Mouse (Mus musculus): Measurements from ENCODE around the gene Vasn. TPM values are rescaled to one million over a fixed set of nuclear protein-coding genes. Genes with fewer than 3 reads are reported as not detected.
"Not testable (repeated sequence)": the region's sequence is repeated elsewhere in the genome, so short reads cannot be mapped to it uniquely, and the experiment has no call there.

The Vasn gene
- polyA plus RNA-seq, 1 experiment from 2014 or later, result 4.7 TPM

- H3K27ac ChIP-seq; H3K4me3 ChIP-seq; H3K36me3 ChIP-seq; H3K9ac ChIP-seq; H3K27me3 ChIP-seq (replicated peaks); H3K4me2 ChIP-seq; ATAC-seq; H3K9me3 ChIP-seq (replicated peaks): not testable (repeated sequence)
- WGBS (ENCODE audit: insufficient replicate concordance), result 71% methylated on average over 3 of the region's 3 CpGs
- peaks cover 62% of the 10 kb centered on the region for H3K4me1 ChIP-seq
Measured at GRCm38 (mm10) chr16:4680922-4681455, 41.2 kb downstream of the Vasn start.

- WGBS (ENCODE audit: insufficient replicate concordance), result 41% methylated on average over 4 of the region's 4 CpGs
- peaks cover 64% of the 10 kb centered on the region for H3K4me1 ChIP-seq
Measured at GRCm38 (mm10) chr16:4682628-4683179, 43.0 kb downstream of the Vasn start.

GRCm38 (mm10) chr16:4683193-4683580, 43.4 kb downstream of the Vasn start:
- Histone ChIP-seq H3K4me2 (peak overlapping the region; percentile 83), H3K27me3 (replicated peaks) (no peaks in the 10 kb centered on the region), H3K27ac (peak overlapping the region; percentile 85), H3K9ac (peak overlapping the region; percentile 82), H3K4me3 (peak overlapping the region; percentile 78), H3K4me1 (peaks cover 59% of the 10 kb centered on the region), H3K36me3 (peaks cover 16% of the 10 kb centered on the region), H3K9me3 (replicated peaks) (no peaks in the 10 kb centered on the region)
- WGBS (ENCODE audit: insufficient replicate concordance), result 17% methylated on average over 9 of the region's 9 CpGs
- ATAC-seq, result peak; percentile 25; the same call in 1 of the 2 replicates

More at GRCm38 (mm10) chr16:4682628-4683179, 43.0 kb downstream of the Vasn start:
- peaks cover 11% of the 10 kb centered on the region for H3K36me3 ChIP-seq
- H3K27me3 ChIP-seq (replicated peaks), result no peaks in the 10 kb centered on the region
- H3K27ac ChIP-seq, result peak overlapping the region; percentile 85
- H3K9ac ChIP-seq, result peak overlapping the region; percentile 82; the same call in 1 of the 2 replicates
- peak overlapping the region; percentile 78 for H3K4me3 ChIP-seq
- no peak for ATAC-seq
- peak overlapping the region; percentile 83 for H3K4me2 ChIP-seq
- H3K9me3 ChIP-seq (replicated peaks), result no peaks in the 10 kb centered on the region

- Histone ChIP-seq H3K27ac (peak overlapping the region; percentile 85), H3K36me3 (peaks cover 21% of the 10 kb centered on the region), H3K4me1 (peaks cover 53% of the 10 kb centered on the region), H3K27me3 (replicated peaks) (no peaks in the 10 kb centered on the region), H3K4me2 (peak overlapping the region; percentile 83), H3K4me3 (peak overlapping the region; percentile 78), H3K9me3 (replicated peaks) (no peaks in the 10 kb centered on the region), H3K9ac (peak overlapping the region; percentile 82)
- peak; percentile 80 for ATAC-seq
- WGBS (ENCODE audit: insufficient replicate concordance), result under 1% methylated on average over 54 of the region's 54 CpGs
Measured at GRCm38 (mm10) chr16:4683581-4684456, 44.1 kb downstream of the Vasn start.

- Histone ChIP-seq H3K27ac (peak overlapping the region; percentile 85), H3K36me3 (peaks cover 27% of the 10 kb centered on the region), H3K4me2 (peak overlapping the region; percentile 83), H3K27me3 (replicated peaks) (no peaks in the 10 kb centered on the region), H3K9me3 (replicated peaks) (0 out of 2 replicates have a peak, but pooled peaks cover 3% of the 10 kb centered on the region), H3K4me3 (peak overlapping the region; percentile 78), H3K9ac (peak overlapping the region; percentile 82), H3K4me1 (peaks cover 47% of the 10 kb centered on the region)
- WGBS (ENCODE audit: insufficient replicate concordance), result 0% methylated on average over 9 of the region's 9 CpGs
- 0 out of 2 replicates have a peak, but pooled peaks have one; percentile 2 for ATAC-seq
Measured at GRCm38 (mm10) chr16:4684457-4684791, 44.7 kb downstream of the Vasn start.

GRCm38 (mm10) chr16:4689371-4689770, 49.6 kb downstream of the Vasn start:
- H3K9ac ChIP-seq; H3K27ac ChIP-seq; H3K27me3 ChIP-seq (replicated peaks); H3K4me3 ChIP-seq; H3K4me2 ChIP-seq; ATAC-seq; H3K9me3 ChIP-seq (replicated peaks): not testable (repeated sequence)
- WGBS (ENCODE audit: insufficient replicate concordance), result 95% methylated on average over 4 of the region's 4 CpGs
- Histone ChIP-seq H3K4me1 (peaks cover 22% of the 10 kb centered on the region), H3K36me3 (peaks cover 76% of the 10 kb centered on the region)

Other genes with a start within 250 kb of the Vasn start
- 1.1 and 1.6 TPM in 2 replicates for gene Adcy9, start 219.4 kb upstream of the Vasn start, polyA plus RNA-seq (2016; fragmentation: Nextera tagmentation; extraction: Ambion mirVana)
- gene Srl, start 98.1 kb upstream of the Vasn start, polyA plus RNA-seq (2016; fragmentation: Nextera tagmentation; extraction: Ambion mirVana), result 5.1 and 5.6 TPM in 2 replicates
- 13.3 and 14.3 TPM in 2 replicates for gene Tfap4, start 80.1 kb upstream of the Vasn start, polyA plus RNA-seq (2016; fragmentation: Nextera tagmentation; extraction: Ambion mirVana)
- gene Glis2, start 45.2 kb upstream of the Vasn start, polyA plus RNA-seq (2016; fragmentation: Nextera tagmentation; extraction: Ambion mirVana), result 6.1 and 7.3 TPM in 2 replicates
- gene Pam16, start 15.0 kb upstream of the Vasn start, polyA plus RNA-seq (2016; fragmentation: Nextera tagmentation; extraction: Ambion mirVana), result 76.2 and 81.9 TPM in 2 replicates
- 69.2 and 74.2 TPM in 2 replicates for gene Dnaja3, start within 50 bp of the Vasn start, polyA plus RNA-seq (2016; fragmentation: Nextera tagmentation; extraction: Ambion mirVana)
- 11.3 and 11.9 TPM in 2 replicates for gene Coro7, start 39.8 kb downstream of the Vasn start, polyA plus RNA-seq (2016; fragmentation: Nextera tagmentation; extraction: Ambion mirVana)
- 50.0 and 53.0 TPM in 2 replicates for gene Nmral1, start 79.4 kb downstream of the Vasn start, polyA plus RNA-seq (2016; fragmentation: Nextera tagmentation; extraction: Ambion mirVana)
- gene Hmox2, start 86.4 kb downstream of the Vasn start, polyA plus RNA-seq (2016; fragmentation: Nextera tagmentation; extraction: Ambion mirVana), result 40.9 and 42.5 TPM in 2 replicates
- 24.9 and 25.7 TPM in 2 replicates for gene Cdip1, start 150.4 kb downstream of the Vasn start, polyA plus RNA-seq (2016; fragmentation: Nextera tagmentation; extraction: Ambion mirVana)
- gene 4930562C15Rik, start 195.5 kb downstream of the Vasn start, polyA plus RNA-seq (2016; fragmentation: Nextera tagmentation; extraction: Ambion mirVana), result 0.13 and 0.16 TPM in 2 replicates
- gene Ubald1, start 240.4 kb downstream of the Vasn start, polyA plus RNA-seq (2016; fragmentation: Nextera tagmentation; extraction: Ambion mirVana), result 14.7 and 16.8 TPM in 2 replicates
- 29.8 and 31.1 TPM in 2 replicates for gene Mgrn1, start 246.3 kb downstream of the Vasn start, polyA plus RNA-seq (2016; fragmentation: Nextera tagmentation; extraction: Ambion mirVana)